Mouse (Mus musculus): ENCODE results near the gene Sox1.

Gene Sox1

DNA sequence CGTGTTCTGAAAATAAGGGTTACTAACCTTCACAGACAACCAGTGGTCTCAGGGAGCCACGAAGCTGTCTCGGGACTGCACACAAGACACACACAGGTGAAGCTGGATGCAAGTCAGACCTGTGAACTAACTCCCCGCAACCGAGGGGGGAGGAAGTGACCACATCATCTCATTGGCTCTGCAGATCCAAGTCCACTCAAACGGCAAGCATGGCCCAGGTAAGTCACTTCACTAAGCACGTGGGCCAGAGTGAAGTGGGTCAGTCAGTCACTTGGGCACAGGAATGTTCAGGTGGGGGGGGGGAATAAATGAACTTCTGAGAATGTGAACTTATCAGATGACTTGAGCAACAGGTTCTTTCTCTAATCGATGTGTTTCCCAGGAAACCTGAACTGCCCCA lies 30.8 kb downstream of the Sox1 start:
- DNase-seq (ENCODE audit: low spot score in 2 of 2), result no peak

DNA sequence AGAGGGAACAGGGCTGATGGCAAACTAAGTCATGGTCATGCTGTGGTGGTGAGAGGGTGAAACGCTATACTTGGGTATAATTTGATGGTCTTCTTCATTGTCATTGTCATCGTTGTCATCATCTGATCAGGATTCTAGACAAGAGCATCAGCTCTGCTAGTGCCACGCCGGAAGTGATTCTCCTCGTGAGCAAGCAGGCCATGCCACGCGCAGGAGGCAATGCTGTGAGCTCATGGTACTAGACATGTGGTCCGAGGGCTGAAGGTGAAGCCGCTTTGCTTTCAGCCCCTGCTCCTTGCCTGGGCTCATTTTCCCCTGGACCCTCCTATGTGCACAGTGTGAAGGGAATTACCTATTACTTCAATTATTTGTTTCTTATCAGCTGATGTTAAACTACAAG lies 32.3 kb downstream of the Sox1 start:
- no peak for DNase-seq (ENCODE audit: low spot score in 2 of 2)

DNA sequence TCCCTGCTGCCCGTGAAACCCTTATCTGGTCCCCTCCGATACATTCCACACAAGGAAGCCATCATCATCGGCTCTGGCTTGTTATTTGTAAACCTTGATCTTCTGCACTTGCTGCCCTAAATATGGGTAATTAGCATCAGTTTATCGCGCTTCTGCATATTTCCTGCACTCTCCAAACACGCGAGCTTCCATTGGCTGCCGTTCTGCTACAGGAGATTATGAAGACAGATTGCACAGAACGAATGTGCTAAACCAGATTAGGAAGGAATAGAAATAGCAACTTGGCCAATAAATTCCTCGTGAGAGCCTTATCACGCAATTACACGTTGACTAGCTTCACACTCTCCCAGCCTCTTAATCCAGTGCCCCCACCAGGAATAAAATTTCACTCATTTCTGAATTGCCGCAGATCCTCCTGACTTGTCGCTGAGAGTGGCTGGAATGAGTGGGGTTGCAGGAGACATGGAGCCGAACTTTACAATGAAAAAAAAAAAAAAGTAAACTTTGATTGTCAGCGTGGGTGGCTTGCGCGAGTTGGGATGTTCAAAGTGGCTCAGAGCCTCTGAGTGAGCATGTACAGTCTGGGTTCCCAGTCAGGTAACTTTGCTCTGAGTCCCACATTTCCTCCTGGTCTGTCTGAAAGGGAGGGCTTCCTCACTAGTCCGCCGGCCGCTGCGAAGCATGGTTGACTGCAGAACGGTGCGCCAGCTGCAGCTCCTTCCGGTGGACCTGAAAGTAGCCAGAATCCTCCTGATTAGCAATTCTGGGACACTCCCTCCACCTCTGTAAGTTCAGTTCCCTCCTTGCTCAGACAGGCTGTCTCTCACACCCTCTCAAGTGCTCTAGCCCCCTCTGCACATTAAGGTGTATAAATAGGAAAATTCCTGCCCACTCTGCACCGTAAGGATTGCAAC lies 33.0 kb downstream of the Sox1 start:
- DNase-seq (ENCODE audit: low spot score in 2 of 2), result no peak

DNA sequence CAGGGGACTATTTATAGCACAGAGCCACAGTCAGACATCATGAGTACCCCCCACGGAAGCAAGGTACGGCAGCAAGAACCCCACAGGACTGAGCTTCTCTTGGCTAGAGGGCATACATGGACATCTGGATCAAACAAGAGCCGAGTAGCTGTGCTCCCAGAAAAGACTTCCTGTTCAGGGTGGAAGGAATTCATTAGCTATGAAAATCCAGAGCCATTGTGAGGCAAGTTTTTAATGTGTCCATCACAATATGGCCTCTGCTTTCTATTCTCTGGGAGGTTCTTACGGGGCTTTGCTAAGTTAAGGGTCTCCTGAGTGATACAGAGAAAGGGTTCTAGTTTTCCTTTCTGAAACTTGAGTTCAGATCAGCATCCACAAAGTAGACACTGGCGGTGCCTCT lies 33.8 kb downstream of the Sox1 start:
- no peak for DNase-seq (ENCODE audit: low spot score in 2 of 2)

DNA sequence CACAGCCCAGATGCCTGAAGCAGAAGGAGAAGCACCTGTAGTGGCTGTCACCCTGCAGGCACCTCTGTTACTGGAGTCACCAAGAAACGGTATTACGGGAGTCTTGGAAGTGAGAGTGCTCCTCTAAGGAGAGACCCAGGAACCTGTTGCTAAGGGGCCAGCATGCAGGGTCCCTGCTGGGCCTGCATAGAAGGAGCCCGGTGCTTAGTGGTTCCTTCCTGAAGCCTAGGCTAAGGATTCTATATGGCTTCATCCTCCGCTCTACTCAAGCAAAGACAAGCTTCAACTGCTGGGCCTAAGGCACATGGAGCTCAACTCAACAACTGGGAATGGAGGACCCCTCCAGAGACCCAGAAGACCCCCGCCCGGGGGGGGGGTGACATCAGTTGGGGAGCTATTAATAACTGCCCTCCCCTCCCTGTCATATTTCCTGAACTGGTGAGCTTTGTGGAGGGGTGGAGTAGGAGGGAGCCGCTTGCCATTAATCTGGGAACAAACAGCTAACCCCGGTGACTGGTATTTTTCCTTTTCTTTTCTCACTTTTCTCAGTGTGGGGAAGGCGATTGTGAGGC lies 34.6 kb downstream of the Sox1 start:
- DNase-seq (ENCODE audit: low spot score in 2 of 2), result no peak

DNA sequence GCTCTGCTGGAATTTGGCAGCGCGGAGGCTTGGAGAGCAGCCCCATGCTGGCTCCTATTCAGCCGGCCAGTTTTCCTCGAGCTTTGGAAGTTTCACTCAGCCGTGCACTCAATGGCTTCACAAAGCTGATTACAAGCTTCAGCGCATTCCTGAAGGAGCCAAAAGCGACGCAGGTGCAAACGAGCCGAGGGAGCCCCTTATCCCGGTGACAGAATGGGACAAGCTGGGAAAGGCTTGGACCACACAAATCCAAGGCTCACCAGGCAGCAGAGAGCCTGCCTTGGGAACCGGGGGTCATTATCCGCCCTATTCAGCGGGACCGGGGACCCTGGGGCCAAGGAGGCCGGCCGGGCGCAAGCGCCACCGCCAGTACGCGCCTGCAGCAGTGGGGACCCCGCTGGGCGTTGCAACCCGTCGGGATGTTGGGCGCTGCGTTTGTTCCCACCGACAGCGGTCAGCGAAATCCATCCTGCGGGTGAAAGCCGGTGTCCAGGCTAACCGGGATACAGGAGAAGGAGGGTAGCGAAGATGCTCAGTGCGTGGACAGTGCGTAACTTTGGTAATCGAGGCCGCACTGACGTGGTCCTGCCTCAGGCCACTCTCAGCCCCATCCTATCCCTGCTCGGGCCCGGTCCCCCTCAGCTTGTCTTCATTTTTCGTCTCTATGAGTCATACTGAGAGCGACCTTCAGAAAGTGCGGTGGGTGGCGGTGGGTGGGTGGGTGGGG lies 35.2 kb downstream of the Sox1 start:
- peak; percentile 29 to 33 for DNase-seq (ENCODE audit: low spot score in 2 of 2)

DNA sequence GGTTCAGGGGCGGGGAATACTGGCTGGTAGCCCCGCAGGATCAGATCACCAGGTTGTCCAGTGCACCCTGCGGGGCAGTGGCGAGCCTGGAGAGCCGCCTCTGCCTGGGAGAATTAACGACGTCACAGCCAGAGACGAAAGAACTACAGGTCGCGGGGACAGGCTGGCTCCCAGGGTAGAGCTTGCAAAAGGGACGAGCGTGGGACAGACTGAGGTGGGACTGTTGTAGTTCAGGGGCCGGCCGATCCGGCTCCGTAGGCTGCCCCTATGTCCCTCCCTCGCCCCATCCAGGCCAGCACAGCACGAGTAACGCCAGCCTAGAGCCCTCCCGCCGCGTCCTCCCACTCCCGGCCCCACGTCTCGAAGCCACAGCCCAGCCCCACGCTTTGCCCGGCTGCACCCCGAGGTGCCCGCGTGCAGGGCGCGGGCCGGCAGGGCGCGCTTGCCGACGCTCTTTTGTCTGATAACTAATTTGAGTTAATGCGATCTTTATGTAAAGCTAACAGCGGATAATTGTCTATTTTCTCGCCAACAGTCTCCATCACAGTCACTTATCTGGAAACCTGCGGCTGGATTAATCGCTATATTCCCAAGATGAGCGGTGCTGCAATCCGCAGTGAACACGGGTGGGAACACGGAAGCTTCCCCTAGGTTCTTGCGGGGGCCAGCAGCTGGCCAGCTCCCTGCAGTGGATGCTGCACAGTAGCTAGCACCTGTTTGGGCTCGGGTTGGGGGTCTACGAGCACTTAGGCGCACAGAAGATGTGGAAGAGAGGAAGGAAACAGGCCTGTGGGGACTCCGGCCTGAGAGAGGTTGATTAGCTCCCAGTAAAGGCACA lies 36.0 kb downstream of the Sox1 start:
- DNase-seq (ENCODE audit: low spot score in 2 of 2), result no peak

DNA sequence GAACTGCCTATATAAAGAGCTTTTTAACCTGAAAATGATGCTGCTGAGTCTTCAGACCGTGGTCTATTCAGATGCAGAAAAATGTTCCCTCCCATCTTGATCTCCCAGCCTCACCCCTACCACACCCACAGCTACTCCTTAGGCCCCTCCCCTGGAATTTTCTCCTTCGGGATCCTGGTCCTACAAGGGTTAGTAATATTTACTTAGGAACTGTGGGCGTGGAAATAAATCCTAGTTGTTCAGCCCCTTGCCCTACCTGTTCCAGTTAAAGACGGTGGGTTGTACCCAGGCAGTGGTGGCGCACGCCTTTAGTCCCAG lies 36.6 kb downstream of the Sox1 start:
- no peak for DNase-seq (ENCODE audit: low spot score in 2 of 2)

DNA sequence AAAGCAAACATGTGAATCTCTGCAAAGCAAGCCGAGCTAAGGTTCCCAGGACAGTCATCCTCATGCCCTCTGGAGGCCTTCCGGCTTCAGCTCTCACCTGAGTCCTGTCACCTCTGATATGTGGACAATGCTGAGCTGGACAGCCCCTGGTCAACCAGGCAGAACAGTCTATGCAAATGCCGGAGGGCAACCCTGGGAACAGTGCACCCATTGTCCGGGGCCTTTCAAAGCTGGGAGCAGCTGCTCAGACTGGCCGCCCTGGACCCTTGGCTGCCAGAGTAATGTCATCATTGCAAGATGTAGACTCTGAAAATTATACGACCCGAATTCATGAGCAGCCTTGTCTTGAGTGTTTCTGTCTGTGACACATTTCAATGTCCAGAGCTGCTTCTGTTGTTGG lies 37.5 kb downstream of the Sox1 start:
- DNase-seq (ENCODE audit: low spot score in 2 of 2), result no peak

DNA sequence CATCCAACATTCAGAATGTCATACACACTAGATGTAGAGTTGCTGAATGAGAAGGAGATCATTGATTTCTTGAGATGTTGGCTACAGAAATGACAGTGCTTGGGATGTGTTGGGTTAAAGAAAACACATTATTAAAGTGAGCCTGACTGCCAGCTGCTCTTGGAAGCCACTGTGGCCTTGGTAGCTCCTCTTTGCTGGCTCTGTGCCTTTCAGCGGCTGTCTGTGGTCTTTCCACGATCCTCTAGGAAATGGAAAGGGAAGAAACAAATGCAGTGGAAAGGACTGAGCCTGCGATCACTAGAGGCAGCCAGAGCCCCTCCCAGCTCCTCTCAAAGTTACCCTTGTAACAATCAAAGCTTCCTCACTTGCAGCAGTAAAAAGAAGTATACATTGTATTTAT lies 39.7 kb downstream of the Sox1 start:
- DNase-seq (ENCODE audit: low spot score in 2 of 2), result no peak

DNA sequence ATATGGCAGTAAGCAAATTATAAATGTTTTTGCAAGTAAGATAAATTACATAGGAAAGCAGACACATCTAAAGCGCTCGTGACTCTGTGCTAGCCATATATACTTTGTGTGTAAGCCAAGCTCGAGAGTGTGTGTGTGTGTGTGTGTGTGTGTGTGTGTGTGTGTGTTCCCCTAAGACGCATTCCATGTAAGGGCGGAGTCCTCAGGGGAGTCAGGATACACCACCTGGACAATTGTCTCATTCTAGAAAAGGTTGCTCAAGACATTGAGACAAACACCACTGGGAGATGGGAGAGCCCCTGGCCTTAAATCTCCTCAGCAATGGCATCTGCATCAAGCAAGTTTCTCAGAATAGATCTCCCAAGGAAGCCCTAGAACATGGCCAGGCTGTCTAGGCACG lies 42.9 kb downstream of the Sox1 start:
- no peak for DNase-seq (ENCODE audit: low spot score in 2 of 2)

DNA sequence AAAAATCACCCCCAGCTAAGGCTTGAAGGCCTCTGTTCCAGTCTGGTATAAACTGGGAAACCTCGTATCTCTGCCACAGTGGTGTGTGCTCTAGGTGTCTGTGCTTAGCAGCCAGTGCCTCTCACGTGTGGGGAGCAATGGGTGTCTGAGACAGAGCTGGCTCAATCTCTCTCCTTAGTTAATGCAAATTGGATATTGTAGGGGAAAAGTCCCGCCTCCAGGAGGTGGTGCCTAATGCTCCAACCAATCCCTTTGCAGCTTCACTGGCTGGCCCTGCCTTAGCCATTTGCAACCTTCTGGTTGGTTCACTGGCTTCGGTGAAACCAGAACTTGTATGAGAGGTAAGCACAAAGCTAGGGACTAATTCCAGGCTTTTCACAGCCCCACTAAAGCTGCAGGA lies 43.9 kb downstream of the Sox1 start:
- no peak for DNase-seq (ENCODE audit: low spot score in 2 of 2)

DNA sequence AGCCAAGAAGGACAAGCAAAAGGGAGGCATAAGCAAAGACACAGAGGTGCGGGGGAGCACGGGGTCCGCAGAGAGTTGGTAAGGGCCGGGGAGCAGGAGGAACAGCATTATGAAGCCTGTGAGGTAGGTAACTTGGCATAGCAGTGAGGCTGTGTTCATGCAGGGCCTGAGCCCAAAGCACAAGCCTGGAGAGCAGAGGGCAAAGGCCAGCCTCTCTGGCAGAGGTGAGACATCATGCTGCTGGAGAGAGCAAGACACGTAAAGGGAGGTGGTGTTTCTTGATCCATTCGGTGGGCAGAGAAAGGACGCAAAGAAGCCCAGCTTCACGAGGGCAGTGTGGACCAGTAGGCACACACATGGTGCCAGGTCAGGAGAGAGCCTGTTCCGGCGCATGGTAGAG lies 44.8 kb downstream of the Sox1 start:
- no peak for DNase-seq (ENCODE audit: low spot score in 2 of 2)

DNA sequence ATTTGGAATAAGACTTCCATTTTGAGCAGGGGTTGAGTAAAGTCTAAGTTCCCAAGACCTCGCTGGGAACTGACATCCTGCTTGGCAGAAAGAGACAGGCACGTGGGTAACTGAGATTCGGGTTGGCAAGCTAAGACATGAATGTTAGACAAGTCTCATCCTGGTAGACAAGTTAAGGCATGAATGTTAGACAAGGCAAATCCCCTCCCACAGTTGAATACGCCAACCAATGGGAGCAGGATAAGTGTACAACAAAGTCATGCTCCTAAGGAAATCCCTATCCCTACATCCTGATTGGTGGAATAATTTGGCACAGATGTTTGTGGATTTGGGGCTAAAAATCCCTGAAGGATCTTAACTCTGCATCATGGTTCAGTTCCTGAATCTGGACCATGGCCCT lies 45.9 kb downstream of the Sox1 start:
- DNase-seq (ENCODE audit: low spot score in 2 of 2), result no peak

DNA sequence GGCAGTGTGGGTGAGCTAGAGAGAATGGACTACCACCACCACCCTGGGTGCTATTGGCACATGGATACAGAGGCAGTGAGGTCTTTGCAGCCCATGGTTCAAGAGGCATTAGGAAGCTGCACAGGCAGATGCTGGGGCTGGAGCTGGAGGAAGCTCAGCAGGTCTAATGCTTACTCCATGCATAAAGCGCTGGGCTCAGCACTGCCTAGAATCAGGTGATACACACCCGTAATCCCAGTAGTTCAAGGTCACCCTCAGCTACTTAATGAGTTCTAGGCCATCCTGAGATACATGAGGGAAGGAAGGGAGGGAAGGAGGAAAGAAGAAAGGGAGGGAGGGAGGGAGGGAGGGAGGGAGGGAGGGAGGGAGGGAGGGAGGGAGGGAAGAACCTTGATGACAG lies 50.2 kb downstream of the Sox1 start:
- no peak for DNase-seq (ENCODE audit: low spot score in 2 of 2)

DNA sequence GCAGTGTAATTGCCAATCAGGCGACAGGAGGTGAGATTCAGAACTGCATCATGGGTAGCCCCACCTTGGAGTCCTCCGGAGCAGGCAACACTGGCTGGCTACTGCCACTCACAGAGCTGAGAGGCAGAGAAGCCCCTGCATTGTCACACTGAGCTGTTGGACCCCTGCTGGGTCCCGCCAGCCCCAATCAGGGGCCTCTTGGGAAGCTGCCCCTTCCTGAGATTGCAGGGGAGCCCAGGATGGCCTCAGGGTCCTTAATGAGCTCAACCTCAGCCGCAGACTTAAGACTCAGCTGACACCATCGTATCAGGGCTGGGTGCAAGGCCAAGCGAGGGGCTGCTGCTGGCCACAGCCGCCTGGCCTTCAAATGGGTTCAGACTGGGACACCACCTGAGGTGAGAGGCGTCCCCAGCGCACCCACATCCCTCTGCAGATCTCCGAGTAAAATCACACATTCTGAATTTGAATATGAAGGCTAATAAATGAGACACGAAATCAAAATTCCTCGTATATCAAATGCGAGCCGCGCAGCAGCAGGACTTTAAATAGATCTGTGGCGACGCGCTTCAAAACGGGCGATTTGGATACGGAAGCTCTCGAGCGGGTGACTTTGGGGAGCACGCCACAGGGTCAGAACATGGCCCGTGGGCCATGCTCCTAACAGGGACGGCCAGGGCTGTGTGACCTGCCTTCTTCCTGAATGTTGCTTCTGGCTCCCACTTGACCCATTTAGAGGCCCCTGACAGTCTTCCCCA lies 51.0 kb downstream of the Sox1 start:
- DNase-seq (ENCODE audit: low spot score in 2 of 2), result no peak

Data from right cerebral cortex, postnatal 36 days (tissue).